Mouse (Mus musculus): ENCODE measurements around the gene Ccdc24. TPM values are rescaled to one million over a fixed set of nuclear protein-coding genes. Genes with fewer than 3 reads are reported as not detected.

Ccdc24 gene
- polyA plus RNA-seq, 1 experiment from 2014 or later = 2.3 TPM

GRCm38 (mm10) chr4:117816776-117817175 lies 55.6 kb downstream of the Ccdc24 start:
- Histone ChIP-seq H3K27ac (no peak overlapping the region), H3K9me3 (no peaks in the 10 kb centered on the region), H3K9ac (no peak overlapping the region), H3K4me3 (replicated peaks) (no peak overlapping the region), H3K4me1 (no peaks in the 10 kb centered on the region), H3K27me3 (replicated peaks) (no peaks in the 10 kb centered on the region), H3K4me2 (no peak overlapping the region), H3K36me3 (no peaks in the 10 kb centered on the region)
- no peak for ATAC-seq (ENCODE audit: insufficient read depth, low FRiP score, low read depth)
- WGBS = 63% methylated on average over 5 of the region's 5 CpGs

Other genes starting within 250 kb of the Ccdc24 start
- 47.2 and 50.7 TPM in 2 replicates for gene Dmap1, start 190.3 kb downstream of the Ccdc24 start, polyA plus RNA-seq (2015; fragmentation: Nextera tagmentation; extraction: Ambion mirVana)
- not detected in 2 replicates for gene Gm12845, start 148.1 kb downstream of the Ccdc24 start, polyA plus RNA-seq (2015; fragmentation: Nextera tagmentation; extraction: Ambion mirVana)
- 0.05 TPM in 1 of 2 replicates, not detected in the other for gene Klf17, start 106.9 kb downstream of the Ccdc24 start, polyA plus RNA-seq (2015; fragmentation: Nextera tagmentation; extraction: Ambion mirVana)
- 14.2 and 15.0 TPM in 2 replicates for gene Slc6a9, start 38.1 kb downstream of the Ccdc24 start, polyA plus RNA-seq (2015; fragmentation: Nextera tagmentation; extraction: Ambion mirVana)
- 16.6 and 17.9 TPM in 2 replicates for gene B4galt2, start 10.9 kb upstream of the Ccdc24 start, polyA plus RNA-seq (2015; fragmentation: Nextera tagmentation; extraction: Ambion mirVana)
- gene Atp6v0b, start 14.8 kb upstream of the Ccdc24 start, polyA plus RNA-seq (2015; fragmentation: Nextera tagmentation; extraction: Ambion mirVana) = 214 and 232 TPM in 2 replicates
- 16.6 and 16.7 TPM in 2 replicates for gene Dph2, start 19.5 kb upstream of the Ccdc24 start, polyA plus RNA-seq (2015; fragmentation: Nextera tagmentation; extraction: Ambion mirVana)
- 37.5 and 42.9 TPM in 2 replicates for gene Ipo13, start 42.4 kb upstream of the Ccdc24 start, polyA plus RNA-seq (2015; fragmentation: Nextera tagmentation; extraction: Ambion mirVana)
- gene Artn, start 57.2 kb upstream of the Ccdc24 start, polyA plus RNA-seq (2015; fragmentation: Nextera tagmentation; extraction: Ambion mirVana) = 6.9 and 7.0 TPM in 2 replicates